Mouse (Mus musculus) T-helper 17 cell (primary cell): ENCODE results near the gene Ifit2.

Experiments
- in situ Hi-C, 2 experiments: fragments of 300-600 bp; cut with MboI, MseI; formaldehyde crosslinking; loops; 1 replicate in 1 of 2; 2 replicates in 1 of 2; pipeline ENCODE4 v1.15.1; 2025; ENCODE audit warnings: high pct_unique_total_duplicates in 2 of 2

Ifit2 gene

DNA sequence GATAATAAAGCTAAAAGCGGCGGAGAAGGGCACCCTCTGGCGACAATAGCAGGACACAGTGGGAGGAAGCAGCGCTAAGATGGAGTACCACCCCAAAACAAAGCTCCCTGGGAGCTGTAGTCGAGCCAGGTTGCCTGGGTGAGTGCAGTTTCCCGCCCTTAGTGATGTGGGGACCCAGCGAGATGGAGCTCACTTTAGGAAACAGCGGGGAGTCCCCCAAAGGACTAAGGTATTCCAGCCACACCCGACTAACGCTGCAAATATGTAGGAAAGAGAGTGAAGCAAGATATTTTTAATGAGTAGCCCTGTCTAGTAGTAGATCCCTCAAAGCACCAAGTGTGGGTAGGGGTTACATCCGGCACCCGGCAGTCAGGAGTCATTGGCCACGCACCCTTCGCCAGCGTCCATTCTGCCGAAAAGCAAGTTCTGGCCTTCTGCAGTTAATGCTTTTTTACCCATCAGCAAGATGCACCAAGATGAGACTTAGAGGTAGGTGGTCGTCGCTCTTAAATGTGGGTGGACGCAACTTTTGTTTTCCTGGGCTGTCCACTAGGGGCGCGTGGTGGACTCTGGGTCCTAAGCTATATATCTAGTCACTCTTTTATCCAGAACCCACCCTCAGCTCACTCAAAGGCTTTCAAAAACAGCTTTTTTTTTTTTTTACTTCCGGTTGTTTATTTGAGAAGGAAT lies at the start of gene Ifit2:
Gene Ifit2, plus strand, starts transcription at position 161 of the 690 bp plus-strand sequence.
- in situ Hi-C loops = no loop called here

DNA sequence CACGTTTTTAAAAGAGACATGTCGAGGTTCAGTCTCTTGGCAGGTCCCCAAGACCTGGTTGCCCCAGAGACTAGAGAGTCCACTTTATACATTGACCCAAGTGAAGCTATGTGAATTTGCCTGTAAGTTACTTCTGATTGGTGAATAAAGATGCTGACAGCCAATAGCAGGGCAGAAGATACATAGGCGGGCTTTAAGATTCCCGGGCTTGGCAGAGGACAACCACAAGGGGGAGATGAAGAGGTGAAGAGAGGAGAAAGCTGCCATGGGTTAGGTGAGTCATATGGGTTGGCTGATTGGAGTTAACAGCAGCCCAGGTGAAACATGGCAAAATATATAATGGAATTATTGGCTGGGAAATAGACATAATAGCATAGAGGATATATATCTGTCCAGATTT lies 49.7 kb upstream of the Ifit2 start:
- in situ Hi-C loops = loop anchor here (5.0 to 10.0 kb wide), 4 partner anchors 42 to 277 kb away; no protein-coding TSS in a partner anchor

DNA sequence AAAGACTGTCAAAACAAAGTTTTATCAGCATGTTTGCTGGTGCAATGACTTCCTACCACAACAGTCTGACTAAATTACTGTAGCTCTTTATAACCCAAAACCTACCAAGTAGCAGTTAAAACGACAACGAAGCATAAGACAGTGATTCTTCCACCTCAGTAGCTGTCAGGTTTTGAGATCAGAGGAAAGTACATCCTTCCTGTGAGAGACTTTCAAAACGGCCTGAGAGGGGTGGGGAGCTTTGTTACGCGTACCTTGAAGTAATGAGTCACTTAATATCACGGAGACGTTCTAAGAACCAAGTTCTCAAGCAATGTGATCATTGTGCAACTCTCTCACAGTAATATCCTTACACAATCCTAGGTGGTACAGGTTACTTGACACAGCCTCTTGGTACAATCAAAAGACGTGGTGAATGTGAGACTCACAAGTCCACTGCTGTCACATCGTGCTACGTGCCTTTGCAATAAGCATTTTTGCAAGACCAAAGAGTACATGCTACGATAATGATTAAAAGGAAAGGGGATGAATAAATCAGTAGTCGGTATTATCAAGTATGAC lies 45.3 kb upstream of the Ifit2 start:
- in situ Hi-C loops = loop anchor here in 1 of 2 experiments (10.0 kb wide), 1 partner anchor 60 kb away; no protein-coding TSS in a partner anchor

DNA sequence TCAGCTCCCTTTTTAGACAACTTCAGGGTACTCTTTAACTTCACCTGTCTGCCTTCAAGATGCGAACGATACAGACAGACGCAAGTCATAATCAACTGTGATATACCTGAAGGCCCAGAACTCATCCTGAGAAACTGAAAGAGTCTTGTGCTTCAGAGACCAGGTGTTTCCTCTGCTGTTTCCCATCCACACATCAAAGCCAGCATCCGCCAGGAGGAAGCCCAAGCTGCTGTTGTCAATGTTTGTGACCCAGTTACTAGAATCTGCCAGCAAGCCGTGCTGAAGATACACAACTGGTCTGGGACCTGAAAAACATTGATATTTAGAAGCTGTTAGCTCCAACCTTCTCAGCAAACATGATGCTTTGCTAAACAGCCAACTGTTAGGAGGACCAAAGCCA lies 39.8 kb upstream of the Ifit2 start:
- in situ Hi-C loops = no loop called here

DNA sequence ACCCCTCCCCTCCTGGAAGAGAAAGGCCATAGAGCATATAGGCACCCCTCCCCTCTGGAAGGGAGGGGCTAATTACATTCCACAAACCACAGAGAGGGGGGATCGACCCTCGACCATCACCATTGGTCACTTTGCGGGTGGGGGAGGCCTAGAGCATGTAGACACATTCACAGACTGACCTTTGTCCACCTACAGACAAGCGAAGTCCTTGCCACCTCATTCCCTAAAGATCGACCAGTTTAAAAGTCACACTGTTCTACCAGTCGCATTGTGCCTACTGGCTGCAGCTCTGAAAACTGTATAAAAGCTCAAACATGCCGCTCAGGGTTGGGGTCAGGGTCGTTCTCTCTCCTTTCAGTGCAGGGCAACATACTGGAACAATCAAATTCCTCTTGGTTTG lies 39.0 kb upstream of the Ifit2 start:
- in situ Hi-C loops = no loop called here

DNA sequence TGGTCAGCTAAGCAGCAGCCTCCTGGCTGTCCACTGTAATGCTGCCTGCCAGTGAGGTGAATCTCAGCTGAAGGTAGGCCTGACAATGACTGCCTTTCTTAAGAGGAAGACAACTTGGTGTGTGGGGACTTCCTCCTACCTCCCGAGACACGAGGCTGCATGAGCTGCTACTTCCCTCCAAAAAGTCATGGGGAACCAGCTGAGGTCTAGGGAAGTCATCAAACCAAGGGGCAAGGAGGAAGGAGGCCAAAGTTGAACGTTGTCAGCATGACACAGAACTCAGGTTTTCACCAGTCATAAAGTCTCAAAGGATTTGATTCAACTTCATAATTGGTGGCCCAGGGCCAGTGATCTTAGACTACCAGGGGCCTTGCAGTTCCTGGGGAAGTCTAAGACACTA lies 34.8 kb upstream of the Ifit2 start:
- in situ Hi-C loops = no loop called here

DNA sequence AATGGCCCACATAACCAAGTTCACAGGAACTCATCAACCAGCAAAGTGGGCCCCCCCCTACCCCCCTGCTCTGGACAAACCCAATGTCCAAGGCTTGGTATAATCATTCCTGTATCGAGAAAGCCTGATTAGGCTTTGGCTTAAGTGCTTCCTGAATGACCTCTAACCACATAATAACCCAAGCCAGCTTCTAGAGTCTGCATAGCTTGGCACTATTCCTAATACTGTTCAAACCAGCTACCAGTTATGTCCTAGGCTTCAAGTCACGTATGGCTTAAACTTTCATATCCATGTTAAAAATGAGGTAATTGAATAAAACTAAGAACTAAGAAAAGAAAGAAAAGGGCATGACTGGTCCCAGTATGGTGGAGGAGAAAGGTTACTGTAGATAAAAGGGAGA lies 34.1 kb upstream of the Ifit2 start:
- in situ Hi-C loops = no loop called here

DNA sequence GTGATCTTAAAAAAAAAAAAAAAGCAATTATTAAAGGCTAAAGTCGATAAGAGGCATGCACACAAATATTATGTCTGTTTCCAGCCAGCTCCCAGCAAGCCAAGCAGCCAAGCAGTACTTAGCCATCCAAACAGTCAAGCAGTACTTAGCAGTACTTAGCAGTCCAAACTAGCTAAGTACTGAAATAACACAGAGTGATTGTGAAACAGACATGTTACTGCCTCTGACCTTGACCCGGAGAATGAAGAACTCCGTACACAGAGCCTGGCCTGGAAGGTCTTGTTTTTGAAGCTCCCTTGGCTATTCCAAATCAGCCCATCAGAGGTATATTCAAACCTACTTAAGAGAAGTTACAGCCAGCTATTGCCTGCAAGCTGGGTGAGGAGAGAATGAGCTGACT lies 33.3 kb upstream of the Ifit2 start:
- in situ Hi-C loops = no loop called here

DNA sequence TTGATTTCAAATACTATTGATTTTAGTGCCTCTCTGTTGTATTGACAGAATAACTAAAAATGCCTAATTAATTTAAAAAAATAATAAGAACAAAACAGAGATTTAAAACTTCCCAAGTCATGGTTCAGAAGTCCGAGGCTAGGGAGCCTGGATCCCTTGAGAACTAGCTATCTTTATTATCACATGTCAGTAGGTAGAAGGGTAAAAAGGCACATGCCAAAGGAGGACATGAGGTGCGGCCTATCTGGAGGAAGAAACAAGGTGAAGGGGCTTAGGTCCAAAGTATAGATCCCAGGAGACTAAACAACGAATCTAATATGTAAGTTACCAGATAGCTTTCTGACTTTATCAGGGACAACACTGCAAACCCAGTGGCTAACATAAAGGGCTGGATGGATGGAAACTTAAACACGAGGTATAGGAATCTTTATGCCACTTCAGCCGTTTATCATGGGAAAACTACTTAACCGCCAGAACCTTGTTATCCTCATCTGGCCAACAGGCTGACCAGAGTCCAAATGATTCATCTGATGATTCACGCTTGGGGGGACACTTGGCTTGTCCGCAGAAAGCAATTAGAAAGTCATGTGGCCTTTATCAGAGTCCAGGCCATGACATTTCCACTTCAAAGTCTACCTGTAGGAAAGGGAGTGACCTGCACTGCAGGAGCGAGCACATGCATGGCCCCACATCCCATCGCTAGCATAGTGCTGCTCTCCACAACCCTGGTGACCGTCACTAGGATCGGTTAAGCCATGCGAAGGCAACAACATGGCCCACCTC lies 32.5 kb upstream of the Ifit2 start:
- in situ Hi-C loops = no loop called here

DNA sequence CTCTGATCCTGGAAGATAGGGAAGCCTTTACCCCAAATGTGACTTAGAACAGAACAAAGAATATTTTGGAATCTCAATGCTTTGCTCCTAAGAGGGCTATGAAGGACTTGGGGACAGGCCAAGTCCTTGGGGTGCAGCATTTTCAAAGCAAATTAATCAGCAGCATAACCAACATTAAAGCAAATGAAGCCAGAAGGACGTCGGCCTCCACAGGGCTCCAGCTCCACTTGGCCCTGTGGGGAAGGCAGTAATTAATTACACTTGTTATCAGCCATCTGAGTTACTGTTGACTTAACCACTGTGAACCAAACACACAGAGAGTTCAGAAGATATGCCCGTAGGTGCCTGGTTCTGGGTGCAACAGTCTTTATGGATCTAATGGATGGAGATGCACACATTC lies 31.7 kb upstream of the Ifit2 start:
- in situ Hi-C loops = no loop called here

DNA sequence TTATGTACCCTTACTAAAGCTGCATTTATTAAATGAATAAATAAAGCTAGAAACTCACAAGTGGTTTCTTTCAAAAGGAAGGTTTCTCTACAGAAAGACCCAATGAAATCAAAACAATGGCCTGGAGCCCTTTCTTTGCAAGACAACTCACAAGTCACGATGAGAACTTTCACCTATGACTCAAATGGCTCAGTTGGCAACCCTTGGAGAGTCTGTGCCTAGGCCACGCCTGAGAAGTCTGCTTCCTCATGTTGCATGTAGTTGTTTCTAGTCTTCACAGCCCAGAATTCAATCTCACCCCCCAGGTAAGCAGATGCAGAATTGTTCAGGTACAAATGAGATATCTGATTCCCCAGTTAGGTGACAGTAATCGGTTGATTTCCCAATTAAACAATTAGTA lies 30.8 kb upstream of the Ifit2 start:
- in situ Hi-C loops = no loop called here

DNA sequence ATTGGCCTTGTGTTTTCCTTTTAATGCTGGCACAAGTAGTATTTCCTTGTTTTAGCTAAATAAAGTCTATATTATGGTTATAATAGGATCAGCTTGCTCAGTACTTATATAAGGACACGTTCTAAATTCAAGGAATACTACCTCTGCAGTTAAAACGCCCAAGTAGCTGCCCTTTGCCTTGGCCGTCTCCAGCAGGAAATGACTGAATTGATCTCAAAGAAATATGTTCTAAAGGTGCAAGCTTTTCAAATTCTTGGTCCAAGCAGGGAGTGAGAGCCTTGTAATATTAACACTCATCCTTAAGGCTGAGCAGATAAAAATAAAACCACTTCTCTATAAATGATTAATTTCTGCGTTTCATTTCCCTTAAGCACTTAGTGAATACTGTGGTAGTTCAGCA lies 30.4 kb upstream of the Ifit2 start:
- in situ Hi-C loops = no loop called here

DNA sequence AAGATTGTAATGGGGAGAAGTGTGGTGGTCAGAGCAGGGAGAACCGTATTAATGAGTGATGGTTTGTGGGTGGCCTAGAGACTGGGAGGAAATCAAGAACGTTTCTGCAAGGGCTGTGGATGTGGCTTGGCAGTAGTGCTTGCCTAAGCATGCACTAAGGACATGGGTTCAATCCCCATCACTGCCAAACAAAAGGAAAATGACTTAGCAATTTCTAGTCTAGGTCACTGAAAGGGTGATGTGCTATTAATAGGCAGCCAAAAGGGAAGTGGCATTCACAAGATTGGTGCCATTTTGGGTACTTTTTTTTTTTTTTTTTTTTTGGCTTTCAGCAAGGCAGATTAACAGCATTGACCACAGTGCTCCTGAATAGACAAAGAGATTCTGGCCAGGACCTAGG lies 29.1 kb upstream of the Ifit2 start:
- in situ Hi-C loops = no loop called here

DNA sequence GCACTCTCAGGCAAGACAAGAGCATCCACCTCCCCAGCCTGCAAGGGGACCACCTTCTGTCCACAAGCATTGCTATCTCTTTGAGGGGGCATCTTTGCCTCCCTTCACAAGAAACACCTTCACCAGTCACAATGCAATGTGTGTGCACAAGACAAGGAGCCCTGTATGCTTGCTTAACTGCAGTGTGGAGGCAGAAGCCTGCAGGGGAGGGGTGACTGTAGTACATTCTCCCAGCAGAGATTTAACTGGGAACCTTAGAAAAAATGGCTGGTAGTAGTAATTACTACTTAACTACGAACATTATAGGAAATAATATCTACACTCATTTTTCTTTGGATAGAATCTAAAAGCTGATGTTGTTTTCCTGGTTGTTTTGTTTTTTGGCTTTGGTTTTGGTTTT lies 28.5 kb upstream of the Ifit2 start:
- in situ Hi-C loops = no loop called here

DNA sequence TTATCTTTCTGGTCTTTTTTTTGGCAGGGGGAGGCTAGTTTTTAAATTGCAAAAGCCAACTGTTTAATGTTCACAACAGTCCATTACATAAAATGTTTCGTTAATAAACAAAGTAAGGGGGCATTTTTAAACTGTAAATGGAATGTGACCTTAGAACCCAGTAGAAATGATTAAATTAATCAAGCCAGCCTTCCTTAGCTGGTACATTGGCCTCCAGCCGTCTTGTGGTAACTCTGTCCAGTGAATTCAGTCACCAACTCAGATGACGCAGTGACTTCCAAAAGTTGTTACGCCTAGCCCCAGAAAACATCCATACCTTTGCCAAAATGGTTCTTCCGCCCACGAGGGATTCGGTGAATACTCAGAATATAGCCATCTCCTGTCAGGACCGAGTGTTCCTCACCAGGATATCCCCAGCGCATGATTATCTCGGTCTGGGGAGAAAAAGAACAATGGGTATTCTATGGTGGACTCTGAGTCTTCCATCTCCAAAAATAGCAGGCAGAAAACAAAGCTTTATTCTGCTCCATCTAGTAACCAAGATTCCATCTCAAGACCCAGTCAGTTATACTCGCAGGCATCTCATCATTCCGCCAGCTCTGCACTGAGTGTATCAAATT lies 27.3 kb upstream of the Ifit2 start:
- in situ Hi-C loops = no loop called here

DNA sequence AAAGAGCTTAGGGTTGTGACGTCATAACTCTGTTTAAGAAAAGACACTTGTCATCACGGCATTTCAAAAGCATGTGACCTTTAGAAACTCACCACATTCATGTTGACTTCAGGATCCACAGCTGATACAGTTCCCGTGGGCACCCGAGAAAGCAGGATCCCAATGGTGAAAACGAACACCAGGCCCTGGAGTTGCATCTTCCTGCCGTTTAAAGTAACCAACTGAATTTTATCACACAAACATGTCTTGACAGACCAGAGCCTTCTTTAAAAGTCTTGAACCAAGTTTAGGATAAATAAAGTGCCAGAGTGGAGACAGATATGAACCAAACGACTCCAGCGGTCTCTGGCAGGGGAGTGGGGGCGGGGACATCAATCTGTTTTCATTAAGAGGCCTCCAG lies 25.8 kb upstream of the Ifit2 start:
- in situ Hi-C loops = no loop called here

DNA sequence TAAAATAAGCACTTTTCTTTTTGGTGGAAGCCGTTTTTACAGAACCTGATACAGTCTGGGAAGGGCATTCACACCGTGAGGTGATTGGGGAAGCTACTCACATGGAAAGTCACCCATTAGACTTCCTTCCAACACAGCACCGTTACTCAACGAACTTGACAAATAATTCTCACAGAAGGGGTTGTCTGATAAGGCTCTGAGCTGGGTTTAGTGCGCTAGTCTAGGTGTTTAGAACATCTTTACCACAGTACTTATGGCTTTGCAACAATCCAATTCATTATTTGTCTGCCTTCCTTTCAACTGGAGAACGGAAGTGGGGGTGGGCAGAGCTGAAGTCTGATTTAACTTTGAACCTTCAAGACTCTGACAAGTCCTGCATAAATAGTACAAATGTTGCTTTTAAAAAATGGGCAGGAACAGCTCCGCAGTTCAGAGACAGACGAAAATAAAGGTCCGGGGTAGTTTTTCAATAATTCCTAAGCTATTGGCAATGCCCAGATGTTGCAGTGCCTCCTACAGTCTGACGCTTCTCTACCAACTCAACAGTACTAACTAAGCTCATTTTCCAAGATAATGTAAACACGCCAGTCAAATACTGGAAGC lies 24.1 kb upstream of the Ifit2 start:
- in situ Hi-C loops = no loop called here

DNA sequence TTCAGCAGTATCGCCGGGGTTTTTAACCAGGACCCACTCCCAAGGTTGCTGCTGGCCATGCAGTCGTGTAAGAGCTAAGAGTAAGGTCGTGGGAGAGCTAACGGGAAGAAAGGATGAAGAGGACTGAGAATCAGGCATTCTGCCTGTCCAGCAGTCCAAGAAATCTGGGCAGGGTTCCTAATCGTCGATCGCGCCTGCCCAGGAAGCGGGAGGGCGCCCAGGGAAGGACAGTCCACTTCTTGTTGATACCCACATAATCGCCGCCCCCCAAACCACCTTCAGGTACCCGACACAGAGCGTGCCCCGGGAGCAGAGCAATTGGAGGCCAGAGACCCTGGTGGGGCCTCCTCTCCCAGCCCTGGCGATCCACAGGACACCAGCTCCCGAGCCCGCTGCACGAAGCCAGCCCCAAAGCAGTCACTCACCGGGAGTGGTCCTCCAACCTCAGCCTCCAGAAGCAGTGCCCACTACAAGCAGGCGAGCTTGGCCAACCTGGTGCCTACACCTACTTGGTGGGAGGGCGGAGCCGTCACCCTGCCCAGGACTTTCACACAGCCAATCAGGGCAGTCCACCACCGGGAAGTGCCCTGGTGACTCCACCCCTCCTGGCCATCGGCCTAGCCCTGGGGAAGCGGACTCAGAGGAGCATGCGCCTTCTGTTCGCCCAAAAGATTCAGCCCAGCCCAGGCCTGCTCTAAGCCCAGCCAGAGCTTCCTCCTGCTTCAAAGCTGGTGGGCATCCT lies 23.4 kb upstream of the Ifit2 start, which contains the start of gene Lipa:
Gene Lipa, minus strand, starts transcription at position 534 of the 742 bp plus-strand sequence.
- in situ Hi-C loops = no loop called here

DNA sequence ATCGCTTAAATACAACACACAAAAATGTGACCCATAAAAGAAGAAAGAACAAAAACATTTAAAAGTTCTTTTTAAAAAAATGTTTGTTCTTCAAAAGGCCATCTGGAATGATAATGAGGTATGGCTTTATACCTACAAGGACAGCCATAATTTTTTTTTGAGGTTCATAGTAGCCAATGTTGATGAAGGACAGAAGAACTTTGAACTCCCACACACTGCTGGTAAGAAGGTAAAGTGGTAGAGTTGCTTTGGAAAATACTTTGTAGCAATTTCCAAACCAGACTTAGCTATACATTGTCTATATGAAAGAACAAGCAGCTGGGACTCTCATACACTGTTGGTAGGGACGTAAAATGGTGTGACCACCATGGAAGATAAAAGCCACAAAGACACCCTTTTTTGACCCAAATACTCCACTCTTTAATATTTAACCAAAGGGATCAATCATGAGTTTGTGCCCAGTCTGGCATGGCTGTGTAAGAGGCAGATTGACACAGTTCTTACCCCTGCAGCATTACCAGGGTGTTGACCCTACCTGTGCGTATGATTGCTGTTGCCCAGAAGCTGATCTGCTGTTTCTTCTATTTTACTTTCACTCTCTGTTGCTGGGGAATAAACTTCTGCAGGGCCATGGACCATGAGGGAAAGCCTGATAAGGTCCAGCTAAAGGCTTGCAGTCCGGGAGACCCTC lies 18.3 kb upstream of the Ifit2 start:
- in situ Hi-C loops = no loop called here

DNA sequence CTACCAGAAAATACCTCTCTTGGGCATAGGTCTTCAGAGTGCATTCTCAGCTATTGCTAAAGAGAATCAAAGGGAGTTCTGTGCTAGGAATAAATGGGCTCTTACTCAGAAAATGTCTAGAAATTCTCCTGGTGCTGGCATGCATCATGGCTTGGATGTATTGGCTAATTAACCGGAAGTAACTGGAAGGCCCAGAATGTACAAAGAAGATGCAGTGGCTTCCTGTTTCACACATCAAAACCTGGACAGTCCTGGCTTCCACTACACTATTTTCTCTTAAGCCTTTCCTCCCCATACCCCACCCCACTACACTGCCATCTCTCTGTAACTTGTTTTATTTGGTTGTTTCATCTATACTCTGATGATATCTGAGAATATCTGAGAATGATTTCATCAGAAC lies 11.1 kb upstream of the Ifit2 start:
- in situ Hi-C loops = no loop called here
